In genomic region chr5:134462731-134463130, GRCm38 (mm10) we compare ENCODE assay signal across 26 mouse cellular contexts. TPM values are rescaled to one million over a fixed set of nuclear protein-coding genes. Genes with fewer than 3 reads are reported as not detected.
DNase-seq lines count a peak whose midpoint lies in the region; ATAC-seq and TF ChIP-seq lines count a peak whose summit lies in the region.
"Had no signal": no experiment of that assay in that cellular context is flagged by ENCODE, and none has a peak within 500 bp of the region (broad histone marks: within the 10 kb centered on the region; RNA-seq: fewer than 3 reads in every experiment).

No protein-coding gene starts in this region.

- no peak for ATAC-seq in midbrain, embryonic 11.5 days (ENCODE audit: low FRiP score)
- no peak for ATAC-seq in midbrain, embryonic 14.5 days (ENCODE audit: low FRiP score, low TSS enrichment)
- ATAC-seq: forebrain, embryonic 14.5 days; forebrain, embryonic 16.5 days; Patski had no signal

- peaks cover 14% of the 10 kb centered on the region for H3K4me1 ChIP-seq in heart, embryonic 10.5 days
- H3K4me1 ChIP-seq in midbrain, embryonic 11.5 days (ENCODE audit: control insufficient read depth, insufficient read depth, low read length) = peaks cover 14% of the 10 kb centered on the region
- H3K4me1 ChIP-seq in midbrain, embryonic 14.5 days (ENCODE audit: control insufficient read depth, insufficient read depth, low read length) = peaks cover 12% of the 10 kb centered on the region
- peaks cover 36% of the 10 kb centered on the region for H3K4me1 ChIP-seq in E14TG2a.4 (replicated peaks; ENCODE audit: low read depth, low read length)

- H3K4me2 ChIP-seq in midbrain, embryonic 11.5 days = no peak overlapping the region
- H3K4me2 ChIP-seq in midbrain, embryonic 14.5 days (ENCODE audit: low read length) = no peak overlapping the region
- H3K4me2 ChIP-seq: embryonic facial prominence, embryonic 13.5 days; embryonic facial prominence, embryonic 15.5 days; forebrain, embryonic 12.5 days had no signal

- no peaks in the 10 kb centered on the region for H3K9me3 ChIP-seq in heart, embryonic 10.5 days
- H3K9me3 ChIP-seq in midbrain, embryonic 11.5 days (ENCODE audit: control insufficient read depth, low read length) = no peaks in the 10 kb centered on the region
- no peaks in the 10 kb centered on the region for H3K9me3 ChIP-seq in midbrain, embryonic 14.5 days (ENCODE audit: control insufficient read depth, low read length)
- no peaks in the 10 kb centered on the region for H3K9me3 ChIP-seq in E14TG2a.4 (ENCODE audit: low read length)
- H3K9me3 ChIP-seq: embryonic facial prominence, embryonic 13.5 days; embryonic facial prominence, embryonic 15.5 days; forebrain, embryonic 10.5 days; forebrain, embryonic 12.5 days; G1E had no signal

- no peaks in the 10 kb centered on the region for H3K27me3 ChIP-seq in heart, embryonic 10.5 days (ENCODE audit: insufficient read depth, poor library complexity, severe bottlenecking)
- no peaks in the 10 kb centered on the region for H3K27me3 ChIP-seq in midbrain, embryonic 11.5 days (ENCODE audit: control insufficient read depth, insufficient read depth, low read length)
- no peaks in the 10 kb centered on the region for H3K27me3 ChIP-seq in midbrain, embryonic 14.5 days (ENCODE audit: control insufficient read depth, insufficient read depth, low read length)
- 0 out of 2 replicates have a peak, but pooled peaks cover 2% of the 10 kb centered on the region for H3K27me3 ChIP-seq in E14TG2a.4 (ENCODE audit: insufficient read depth, low read length)
- H3K27me3 ChIP-seq: embryonic facial prominence, embryonic 13.5 days; embryonic facial prominence, embryonic 15.5 days; forebrain, embryonic 12.5 days; Patski had no signal

- DNase-seq in heart, embryonic 10.5 days (ENCODE audit: low spot score) = peak; percentile 43
- no peak for DNase-seq in heart, adult 8-10 months (ENCODE audit: low spot score)
- DNase-seq in midbrain, embryonic 11.5 days (ENCODE audit: low spot score, missing footprints) = peak; percentile 49
- DNase-seq in midbrain, embryonic 14.5 days = no peak
- peak; percentile 16 for DNase-seq in ZHBTc4 (ENCODE audit: low read depth, low spot score)
- no peak for DNase-seq in right cerebral cortex, postnatal 36 days (ENCODE audit: low spot score in 2 of 2)
- DNase-seq: adrenal gland, adult 2 months; adrenal gland, postnatal 10 days; adrenal gland, postnatal 25 days; cerebellum, adult 11 months; cerebellum, adult 18-20 months; cerebellum, adult 8-10 months; cerebellum, adult 9-11 months; cerebellum, postnatal 14 days; cerebellum, postnatal 36 days; embryo, embryonic 11 days had no signal

- no peak overlapping the region for H3K27ac ChIP-seq in heart, embryonic 10.5 days
- no peak overlapping the region for H3K27ac ChIP-seq in midbrain, embryonic 11.5 days (ENCODE audit: low read depth, low read length)
- H3K27ac ChIP-seq in midbrain, embryonic 14.5 days (replicated peaks; ENCODE audit: low read depth, low read length) = no peak overlapping the region
- H3K27ac ChIP-seq: embryonic facial prominence, embryonic 13.5 days; embryonic facial prominence, embryonic 15.5 days; forebrain, embryonic 10.5 days; forebrain, embryonic 12.5 days had no signal

- no peak overlapping the region for H3K9ac ChIP-seq in midbrain, embryonic 11.5 days (ENCODE audit: low read length)
- no peak overlapping the region for H3K9ac ChIP-seq in midbrain, embryonic 14.5 days (replicated peaks; ENCODE audit: low read length)
- H3K9ac ChIP-seq: embryonic facial prominence, embryonic 13.5 days; embryonic facial prominence, embryonic 15.5 days; forebrain, embryonic 12.5 days had no signal

- no peaks in the 10 kb centered on the region for H3K36me3 ChIP-seq in heart, embryonic 10.5 days
- H3K36me3 ChIP-seq in midbrain, embryonic 11.5 days (ENCODE audit: control insufficient read depth, insufficient read depth, low read length) = no peaks in the 10 kb centered on the region
- H3K36me3 ChIP-seq in midbrain, embryonic 14.5 days (ENCODE audit: control insufficient read depth, insufficient read depth, low read length) = no peaks in the 10 kb centered on the region
- H3K36me3 ChIP-seq in E14TG2a.4 (ENCODE audit: insufficient read depth, low read length) = no peaks in the 10 kb centered on the region
- H3K36me3 ChIP-seq: embryonic facial prominence, embryonic 13.5 days; embryonic facial prominence, embryonic 15.5 days; forebrain, embryonic 10.5 days; forebrain, embryonic 12.5 days; G1E had no signal

- no peak for TF ChIP-seq CTCF in E14TG2a.4 (conservative IDR thresholded peaks at IDR 0.05; ENCODE audit: low read length)

- no peak overlapping the region for H3K4me3 ChIP-seq in heart, embryonic 10.5 days
- no peak overlapping the region for H3K4me3 ChIP-seq in midbrain, embryonic 11.5 days (ENCODE audit: low read depth, low read length)
- H3K4me3 ChIP-seq in midbrain, embryonic 14.5 days (replicated peaks; ENCODE audit: low read depth, low read length) = no peak overlapping the region
- peak overlapping the region; percentile 35; the same call in 1 of the 2 replicates for H3K4me3 ChIP-seq in E14TG2a.4 (replicated peaks; ENCODE audit: low read length)
- H3K4me3 ChIP-seq: embryonic facial prominence, embryonic 13.5 days; embryonic facial prominence, embryonic 15.5 days; erythroblast, embryonic 14.5 days; forebrain, embryonic 10.5 days; forebrain, embryonic 12.5 days had no signal

- WGBS in heart, embryonic 10.5 days = 77% methylated on average over 8 of the region's 8 CpGs
- 82% methylated on average over 8 of the region's 8 CpGs for WGBS in midbrain, embryonic 11.5 days
- WGBS in midbrain, embryonic 14.5 days = 76% methylated on average over 8 of the region's 8 CpGs

RNA-seq across cellular contexts. Expression of gene Gtf2ird1, which starts 6.2 kb away (rescaled TPM):
- polyA plus RNA-seq in heart, embryonic 10.5 days (2016; fragmentation: Nextera tagmentation; extraction: Ambion mirVana) = 64.1 and 74.8 TPM in 2 replicates
- total RNA-seq in heart, adult 8-10 months (2022) = 10 to 100 TPM; 20.9 to 28.3 (median 24.5) TPM
- 86.5 and 88.1 TPM in 2 replicates for polyA plus RNA-seq in midbrain, embryonic 11.5 days (2014; fragmentation: Nextera tagmentation; extraction: Ambion mirVana)
- polyA plus RNA-seq in midbrain, embryonic 14.5 days (2014; fragmentation: Nextera tagmentation; extraction: Ambion mirVana) = 75.1 and 75.5 TPM in 2 replicates

Comparison
In these comparisons a context has a peak if more than half of its experiments do, and no peak if none do; other contexts are left out.
1. DNase-seq: peak in heart, embryonic 10.5 days (single experiment), midbrain, embryonic 11.5 days (single experiment) and ZHBTc4 (single experiment); none in heart, adult 8-10 months (single experiment), midbrain, embryonic 14.5 days (single experiment) and right cerebral cortex, postnatal 36 days (0 of 2).